Mouse (Mus musculus): ENCODE results near the gene Evx1. TPM values are rescaled to one million over a fixed set of nuclear protein-coding genes. Genes with fewer than 3 reads are reported as not detected.

Evx1 gene
- polyA plus RNA-seq (2016; fragmentation: Nextera tagmentation; extraction: Ambion mirVana) = 4.1 and 4.5 TPM in 2 replicates

GRCm38 (mm10) chr6:52313391-52314303, at the start of gene Evx1:
TSS of gene Evx1 (plus strand) at chr6:52313498.
- ATAC-seq (ENCODE audit: low FRiP score, low read depth) = no peak
- Histone ChIP-seq H3K4me2 (replicated peaks) (peak within 1 kb of the TSS; percentile 31), H3K27me3 (replicated peaks) (peaks cover 96% of the 10 kb centered on the region), H3K9ac (0 out of 2 replicates have a peak within 1 kb of the TSS, but pooled peaks have one; percentile 17), H3K27ac (no peak within 1 kb of the TSS), H3K4me3 (peak within 1 kb of the TSS; percentile 21; the same call in 1 of the 2 replicates), H3K36me3 (no peaks in the 10 kb centered on the region), H3K9me3 (no peaks in the 10 kb centered on the region), H3K4me1 (peaks cover 19% of the 10 kb centered on the region)
- WGBS = under 1% methylated on average over 58 of the region's 59 CpGs

- Histone ChIP-seq H3K9me3 (no peaks in the 10 kb centered on the region), H3K27ac (no peak overlapping the region), H3K4me1 (peaks cover 16% of the 10 kb centered on the region), H3K27me3 (replicated peaks) (peaks cover 92% of the 10 kb centered on the region), H3K36me3 (no peaks in the 10 kb centered on the region), H3K4me2 (replicated peaks) (no peak overlapping the region), H3K9ac (no peak overlapping the region), H3K4me3 (no peak overlapping the region)
- WGBS = 2% methylated on average over 5 of the region's 5 CpGs
- ATAC-seq (ENCODE audit: low FRiP score, low read depth) = no peak
These were observed 49.0 kb upstream of the Evx1 start for GRCm38 (mm10) chr6:52264106-52264790.

GRCm38 (mm10) chr6:52265306-52265912, 47.9 kb upstream of the Evx1 start:
- Histone ChIP-seq H3K27me3 (replicated peaks) (peaks cover 94% of the 10 kb centered on the region), H3K4me1 (peaks cover 9% of the 10 kb centered on the region), H3K36me3 (no peaks in the 10 kb centered on the region), H3K27ac (no peak overlapping the region), H3K9ac (no peak overlapping the region), H3K4me2 (replicated peaks) (no peak overlapping the region), H3K9me3 (no peaks in the 10 kb centered on the region), H3K4me3 (no peak overlapping the region)
- WGBS = under 1% methylated on average over 18 of the region's 18 CpGs
- no peak for ATAC-seq (ENCODE audit: low FRiP score, low read depth)

- Histone ChIP-seq H3K4me2 (replicated peaks) (no peak overlapping the region), H3K4me1 (peaks cover 2% of the 10 kb centered on the region; the same call in 1 of the 2 replicates), H3K27me3 (replicated peaks) (peaks cover 95% of the 10 kb centered on the region), H3K36me3 (no peaks in the 10 kb centered on the region), H3K27ac (no peak overlapping the region), H3K9me3 (no peaks in the 10 kb centered on the region), H3K4me3 (no peak overlapping the region), H3K9ac (no peak overlapping the region)
- under 1% methylated on average over 19 of the region's 19 CpGs for WGBS
- no peak for ATAC-seq (ENCODE audit: low FRiP score, low read depth)
These were observed 47.2 kb upstream of the Evx1 start for GRCm38 (mm10) chr6:52265913-52266665.

GRCm38 (mm10) chr6:52266666-52266985, 46.7 kb upstream of the Evx1 start:
- Histone ChIP-seq H3K27ac (no peak overlapping the region), H3K36me3 (no peaks in the 10 kb centered on the region), H3K4me3 (no peak overlapping the region), H3K27me3 (replicated peaks) (peaks cover 96% of the 10 kb centered on the region), H3K4me2 (replicated peaks) (no peak overlapping the region), H3K9me3 (no peaks in the 10 kb centered on the region), H3K4me1 (no peaks in the 10 kb centered on the region), H3K9ac (no peak overlapping the region)
- ATAC-seq (ENCODE audit: low FRiP score, low read depth) = no peak
- WGBS = under 1% methylated on average over 9 of the region's 9 CpGs

GRCm38 (mm10) chr6:52267221-52267620, 46.1 kb upstream of the Evx1 start:
- Histone ChIP-seq H3K4me2 (replicated peaks) (no peak overlapping the region), H3K9ac (no peak overlapping the region), H3K27ac (no peak overlapping the region), H3K4me1 (no peaks in the 10 kb centered on the region), H3K27me3 (replicated peaks) (peaks cover 95% of the 10 kb centered on the region), H3K36me3 (no peaks in the 10 kb centered on the region), H3K9me3 (no peaks in the 10 kb centered on the region), H3K4me3 (no peak overlapping the region)
- no peak for ATAC-seq (ENCODE audit: low FRiP score, low read depth)
- 16% methylated on average over 5 of the region's 5 CpGs for WGBS

GRCm38 (mm10) chr6:52267691-52268090, 45.6 kb upstream of the Evx1 start:
- no peak overlapping the region for H3K27ac ChIP-seq
- no peaks in the 10 kb centered on the region for H3K36me3 ChIP-seq
- 3% methylated on average over 3 of the region's 3 CpGs for WGBS
- ATAC-seq (ENCODE audit: low FRiP score, low read depth) = no peak
- H3K27me3 ChIP-seq (replicated peaks) = peaks cover 95% of the 10 kb centered on the region
- no peak overlapping the region for H3K9ac ChIP-seq
- H3K4me2 ChIP-seq (replicated peaks) = no peak overlapping the region
- H3K4me3 ChIP-seq = no peak overlapping the region
- no peaks in the 10 kb centered on the region for H3K9me3 ChIP-seq
- no peaks in the 10 kb centered on the region for H3K4me1 ChIP-seq

GRCm38 (mm10) chr6:52268341-52268740, 45.0 kb upstream of the Evx1 start:
- WGBS = under 1% methylated on average over 7 of the region's 7 CpGs
- ATAC-seq (ENCODE audit: low FRiP score, low read depth) = no peak

GRCm38 (mm10) chr6:52268756-52269155, 44.5 kb upstream of the Evx1 start:
- Histone ChIP-seq H3K36me3 (no peaks in the 10 kb centered on the region), H3K4me3 (no peak overlapping the region), H3K9me3 (no peaks in the 10 kb centered on the region), H3K4me2 (replicated peaks) (no peak overlapping the region), H3K27me3 (replicated peaks) (peaks cover 95% of the 10 kb centered on the region), H3K4me1 (no peaks in the 10 kb centered on the region), H3K27ac (no peak overlapping the region), H3K9ac (no peak overlapping the region)
- ATAC-seq (ENCODE audit: low FRiP score, low read depth) = no peak
- WGBS = 0% methylated on average over 3 of the region's 3 CpGs

More at GRCm38 (mm10) chr6:52268341-52268740, 45.0 kb upstream of the Evx1 start:
- Histone ChIP-seq H3K4me3 (no peak overlapping the region), H3K9ac (no peak overlapping the region), H3K36me3 (no peaks in the 10 kb centered on the region), H3K4me2 (replicated peaks) (no peak overlapping the region), H3K27ac (no peak overlapping the region), H3K9me3 (no peaks in the 10 kb centered on the region), H3K27me3 (replicated peaks) (peaks cover 95% of the 10 kb centered on the region), H3K4me1 (no peaks in the 10 kb centered on the region)

GRCm38 (mm10) chr6:52270494-52271480, 42.5 kb upstream of the Evx1 start:
- H3K27me3 ChIP-seq (replicated peaks) = peaks cover 95% of the 10 kb centered on the region
- no peak overlapping the region for H3K4me3 ChIP-seq
- H3K27ac ChIP-seq = no peak overlapping the region
- 2% methylated on average over 23 of the region's 23 CpGs for WGBS
- no peaks in the 10 kb centered on the region for H3K4me1 ChIP-seq
- no peak overlapping the region for H3K9ac ChIP-seq
- H3K9me3 ChIP-seq = no peaks in the 10 kb centered on the region
- no peaks in the 10 kb centered on the region for H3K36me3 ChIP-seq
- ATAC-seq (ENCODE audit: low FRiP score, low read depth) = 0 out of 2 replicates have a peak, but pooled peaks have one; percentile 9
- H3K4me2 ChIP-seq (replicated peaks) = no peak overlapping the region

Data from neural tube, embryonic 12.5 days (tissue).